Mouse (Mus musculus) heart, postnatal 25 days (tissue): Measurements from ENCODE around the gene Mtf2. TPM values are rescaled to one million over a fixed set of nuclear protein-coding genes. Genes with fewer than 3 reads are reported as not detected.
"Not testable (repeated sequence)": the region's sequence is repeated elsewhere in the genome, so short reads cannot be mapped to it uniquely, and the experiment has no call there.

ENCODE experiments used
- DNase-seq: peaks from one replicate; pipeline ENCODE4 v3.0.0; 2022; ENCODE audit warnings: low spot score
- intact Hi-C: fragments of 180-260 bp; cut with DNase I; formaldehyde crosslinking; loops from one replicate; pipeline ENCODE4 v1.15.1; 2025
- total RNA-seq, 2 experiments: library from RNA; stranded (reverse); gene quantifications; 2 replicates each; pipeline ENCODE4 v1.2.3; 2021

The Mtf2 gene
- 10 to 100 TPM; 11.8 to 14.0 TPM for total RNA-seq

DNA sequence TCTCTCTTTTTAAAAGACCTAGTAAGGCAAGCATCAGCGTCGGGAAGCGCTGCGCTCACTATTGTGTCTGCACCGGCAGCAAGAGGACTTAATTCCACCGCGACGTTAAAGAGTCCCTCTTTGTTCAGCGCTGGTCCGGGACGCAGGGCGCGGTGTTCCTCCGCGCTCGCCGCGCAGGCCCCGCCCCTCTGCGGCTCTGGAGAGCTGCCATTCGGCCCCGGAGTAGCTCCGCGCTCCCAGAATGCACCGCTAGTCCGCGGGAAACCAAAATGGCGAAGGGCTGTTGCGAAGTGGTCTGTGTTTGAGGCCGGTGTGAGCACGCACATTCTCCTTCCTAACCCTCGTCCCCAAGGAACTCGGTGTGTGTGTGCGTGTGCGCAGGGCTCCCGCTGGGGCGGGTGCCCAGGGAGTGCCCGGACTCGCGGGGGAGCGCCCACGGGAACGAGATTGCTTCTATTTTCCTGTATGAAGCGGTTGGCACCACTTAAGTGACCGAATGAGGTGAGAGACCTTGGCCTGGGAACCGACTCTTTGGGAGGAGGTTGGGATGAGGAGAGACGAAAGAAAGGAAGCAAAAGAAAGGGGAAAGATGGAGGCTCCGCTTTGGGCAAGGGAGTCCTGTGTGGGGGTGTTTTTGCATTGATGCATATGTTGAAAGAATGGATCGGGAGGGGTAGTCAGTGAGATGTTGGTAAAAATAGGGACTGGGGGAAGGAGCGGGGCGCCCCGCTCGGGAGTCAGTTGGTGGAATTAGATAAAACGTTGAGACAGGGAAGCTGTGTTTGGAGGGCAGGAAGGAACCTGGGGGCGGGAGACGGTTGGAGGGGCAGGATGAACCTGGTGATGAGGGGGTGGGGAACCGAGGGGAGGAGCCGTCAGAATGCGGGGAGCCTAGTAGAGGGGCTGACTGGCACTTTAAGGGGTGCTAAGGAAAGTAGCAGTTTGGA is at the start of gene Mtf2:
Gene Mtf2, plus strand, starts transcription at position 210 of the 947 bp plus-strand sequence.
- DNase-seq = peak; percentile 92
- intact Hi-C loops = loop anchor here (2.0 to 10.0 kb wide), 2 partner anchors 67 to 199 kb away; partner anchors contain the start of genes Ccdc18, Dr1 and Tmed5

DNA sequence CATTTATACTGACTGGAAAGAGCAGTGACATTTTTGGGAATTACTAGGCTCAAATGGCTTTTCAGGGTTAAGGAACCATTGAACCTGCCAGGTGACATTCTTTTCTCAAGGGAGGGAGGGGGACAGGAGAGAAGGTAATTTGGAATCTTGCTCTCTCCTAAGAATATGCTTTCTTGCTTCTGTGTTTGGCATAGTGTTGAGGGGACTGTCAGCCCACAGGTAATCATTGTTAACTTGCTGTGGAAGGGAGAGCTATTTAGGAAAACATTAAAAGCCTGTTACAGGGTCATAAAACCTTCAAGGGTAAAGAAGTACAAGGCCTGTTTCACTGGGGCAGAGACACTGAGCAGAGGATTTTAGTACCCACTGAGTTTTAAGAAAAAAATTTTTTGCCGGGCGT is 48.2 kb upstream of the Mtf2 start:
- intact Hi-C loops = no loop called here
- DNase-seq = no peak

DNA sequence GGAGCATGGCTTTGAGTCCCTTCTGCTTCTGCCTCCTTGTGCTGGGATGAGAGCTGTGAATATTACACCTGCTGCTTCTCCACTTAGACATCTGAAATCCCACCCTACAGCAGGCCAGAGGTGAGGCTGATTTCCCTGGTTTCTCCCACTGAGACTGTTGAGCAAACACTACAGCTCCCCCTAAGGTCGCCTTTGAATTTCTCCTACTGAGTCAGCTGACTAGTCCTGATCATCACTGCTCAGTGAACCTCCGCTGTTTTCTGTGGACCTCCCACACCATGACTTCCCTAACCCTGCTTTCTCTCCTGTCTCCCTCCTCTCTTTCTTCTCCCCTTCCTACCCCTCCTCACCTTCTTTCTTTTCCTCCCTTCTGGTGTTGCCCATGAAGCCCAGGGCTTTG is 46.1 kb upstream of the Mtf2 start:
- intact Hi-C loops = no loop called here
- no peak for DNase-seq

DNA sequence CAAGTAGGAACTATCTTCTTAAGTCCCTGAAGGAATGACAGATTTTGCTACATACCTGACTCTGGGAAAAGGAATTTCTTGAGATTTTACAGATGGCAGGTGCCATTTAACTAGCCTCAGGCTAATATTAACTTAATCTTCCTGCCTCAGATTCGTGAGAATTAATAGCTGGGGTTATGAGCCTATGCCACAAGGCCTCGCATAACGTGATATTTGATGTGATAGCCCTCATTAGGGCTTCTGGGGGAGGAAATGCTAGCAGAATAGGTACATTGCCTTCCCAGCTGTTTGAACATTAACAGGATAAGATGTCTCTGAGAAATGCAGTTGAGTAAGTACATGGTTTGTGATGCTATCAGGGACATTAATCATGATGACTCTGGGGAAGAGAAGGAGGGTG is 44.1 kb upstream of the Mtf2 start:
- intact Hi-C loops = no loop called here
- no peak for DNase-seq

DNA sequence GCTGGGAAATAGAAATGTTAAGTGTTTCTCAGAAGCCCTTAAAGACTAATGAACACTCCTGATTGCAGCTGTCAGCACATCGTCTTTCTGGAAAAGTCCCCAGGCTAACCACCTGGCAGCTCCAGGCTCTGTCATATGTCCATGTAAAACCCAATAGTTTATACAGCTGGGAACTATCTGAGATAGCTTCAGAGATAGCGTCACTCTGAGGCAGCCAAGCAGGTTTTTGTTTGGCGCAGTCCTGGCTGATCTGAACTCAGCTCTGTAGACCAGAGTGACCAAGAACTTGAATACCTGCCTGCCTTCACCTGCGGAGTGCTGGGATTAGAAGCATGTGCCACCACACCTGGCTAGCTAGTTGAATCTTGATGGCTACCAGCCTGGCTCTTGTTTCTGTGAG is 37.2 kb upstream of the Mtf2 start:
- no peak for DNase-seq
- intact Hi-C loops = loop anchor here (2.0 kb wide), 1 partner anchor 103 kb away; no protein-coding TSS in a partner anchor

DNA sequence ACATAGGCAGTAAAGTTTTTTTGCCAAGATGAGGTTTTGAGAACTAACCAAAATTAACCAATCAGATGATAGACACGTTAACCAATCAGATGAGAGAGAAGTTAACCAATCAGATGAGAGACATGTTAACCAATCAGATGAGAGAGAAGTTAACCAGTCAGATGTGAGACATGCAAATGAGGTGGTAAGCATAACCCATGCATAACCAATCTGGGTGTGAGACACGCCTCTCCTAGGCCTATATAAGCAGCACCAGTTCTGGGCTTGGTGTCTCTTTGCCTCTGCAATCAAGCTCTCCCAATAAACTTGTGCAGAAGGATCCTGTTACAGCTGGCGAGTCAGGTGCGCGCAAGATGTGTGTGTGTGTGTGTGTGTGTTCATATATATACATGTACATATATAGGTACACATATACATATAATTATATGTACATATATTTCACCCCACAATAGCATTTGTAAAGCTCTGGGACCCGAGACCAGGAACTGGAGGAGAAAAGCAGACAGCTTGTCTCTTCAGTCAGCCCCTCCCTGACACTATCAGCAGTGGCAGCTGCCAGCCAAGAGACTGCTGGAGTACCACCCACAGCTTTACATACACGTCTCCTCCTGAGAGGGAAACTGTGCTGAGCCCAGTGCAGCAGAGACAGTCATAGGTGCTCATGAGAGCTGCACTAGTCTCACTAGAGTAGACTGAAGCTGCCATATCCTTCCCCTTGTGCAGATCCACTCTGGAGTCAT is 36.5 kb upstream of the Mtf2 start:
- intact Hi-C loops = loop anchor here (2.0 kb wide), 1 partner anchor 104 kb away; no protein-coding TSS in a partner anchor
- DNase-seq = not testable (repeated sequence)

DNA sequence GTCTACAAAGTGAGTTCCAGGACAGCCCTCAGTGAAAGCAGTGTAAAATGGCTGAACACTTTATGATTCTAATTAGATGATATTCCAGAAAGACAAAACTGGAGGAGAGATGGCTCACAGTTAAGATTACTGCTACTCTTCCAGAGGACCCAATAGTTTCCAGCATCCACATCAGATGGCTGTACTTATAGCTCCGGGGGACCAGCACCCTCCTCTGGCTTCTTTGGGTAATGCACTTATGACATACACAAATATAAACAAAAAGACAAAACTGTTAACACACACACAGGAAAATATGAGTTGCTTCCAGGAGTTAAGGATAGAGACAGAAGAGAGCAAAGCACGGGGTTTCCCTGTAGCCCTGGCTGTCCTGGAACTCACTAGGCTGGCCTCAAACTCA is 35.5 kb upstream of the Mtf2 start:
- intact Hi-C loops = loop anchor here (2.0 to 5.0 kb wide), 3 partner anchors 43 to 105 kb away; partner anchors contain the start of gene Fam69a
- no peak for DNase-seq

DNA sequence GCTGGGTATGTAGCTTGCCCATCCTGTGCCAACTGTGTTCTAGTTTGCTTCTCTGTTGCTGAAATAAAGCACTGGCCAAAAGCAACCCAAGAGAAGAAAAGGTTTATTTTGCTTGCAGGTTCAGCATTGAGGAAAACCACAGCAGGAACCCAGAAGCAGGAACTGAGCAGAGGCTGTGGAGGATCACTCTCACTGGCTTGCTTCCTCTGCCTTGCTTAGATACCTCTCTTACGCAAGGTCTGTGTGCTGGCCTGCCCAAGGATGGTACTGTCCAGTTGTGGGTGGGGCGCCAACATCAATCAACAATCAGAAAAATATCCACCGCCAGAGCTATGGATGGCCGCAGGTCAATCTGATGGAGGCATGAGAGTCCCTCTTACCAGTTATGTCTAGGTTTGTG is 34.2 kb upstream of the Mtf2 start:
- intact Hi-C loops = loop anchor here (5.0 kb wide), 2 partner anchors 44 to 51 kb away; partner anchors contain the start of gene Fam69a
- DNase-seq = no peak

DNA sequence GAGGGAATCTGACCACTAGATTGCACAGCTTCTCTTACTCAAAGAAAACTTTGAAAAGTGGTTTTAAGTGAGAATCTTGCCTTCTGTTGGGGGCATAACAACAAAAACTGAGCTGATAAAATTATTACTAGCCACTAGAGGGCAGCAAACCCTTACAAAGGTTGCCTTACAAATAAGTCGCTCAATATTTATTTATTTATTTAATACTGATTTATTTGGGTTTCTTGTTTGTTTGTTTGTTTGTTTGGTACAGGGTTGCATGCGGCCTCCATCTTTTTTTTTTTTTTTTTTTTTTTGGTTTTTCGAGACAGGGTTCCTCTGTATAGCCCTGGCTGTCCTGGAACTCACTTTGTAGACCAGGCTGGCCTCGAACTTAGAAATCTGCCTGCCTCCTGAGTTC is 31.3 kb upstream of the Mtf2 start:
- intact Hi-C loops = loop anchor here (1.0 to 5.0 kb wide), 4 partner anchors 47 to 129 kb away; partner anchors contain the start of gene Fam69a
- no peak for DNase-seq

DNA sequence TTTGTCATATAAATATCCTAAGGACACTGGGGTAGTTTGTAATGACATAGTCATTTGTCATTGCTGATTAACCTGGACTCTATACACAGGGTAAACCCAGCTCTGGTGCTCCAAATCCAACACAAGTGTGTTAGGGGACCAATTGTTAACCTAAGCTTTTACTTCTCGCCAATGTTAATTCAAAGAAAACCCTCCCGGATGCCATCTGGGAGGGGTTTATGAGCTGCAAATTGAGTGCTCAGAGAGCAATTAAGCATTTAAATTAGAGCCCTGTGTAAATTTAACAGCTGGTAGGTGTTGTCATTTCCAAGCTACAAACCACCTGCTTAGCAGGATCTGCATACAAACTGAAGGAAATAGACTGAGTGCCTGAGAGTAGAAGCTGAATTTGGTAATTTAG is 30.0 kb upstream of the Mtf2 start:
- no peak for DNase-seq
- intact Hi-C loops = loop anchor here (2.0 kb wide), 1 partner anchor 115 kb away; no protein-coding TSS in a partner anchor

DNA sequence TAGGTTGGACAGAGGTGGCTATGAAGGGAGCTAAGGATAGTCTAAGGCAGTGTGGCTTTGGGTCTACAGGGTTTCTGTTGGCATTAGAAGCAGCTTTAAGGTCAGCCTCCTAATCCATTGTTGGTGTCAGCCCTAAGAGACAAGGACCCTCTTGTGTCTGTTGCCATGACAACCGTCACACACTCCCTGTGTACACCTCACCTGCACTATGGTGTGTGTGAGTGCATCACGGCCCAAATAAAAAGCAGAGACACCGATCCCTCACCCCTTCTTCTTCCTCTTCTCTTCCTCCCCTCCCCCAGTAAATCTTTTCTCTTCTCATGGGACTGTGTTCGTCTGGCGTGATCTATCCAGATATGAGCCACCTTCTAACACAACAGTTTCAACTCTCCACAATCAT is 23.4 kb upstream of the Mtf2 start:
- intact Hi-C loops = no loop called here

DNA sequence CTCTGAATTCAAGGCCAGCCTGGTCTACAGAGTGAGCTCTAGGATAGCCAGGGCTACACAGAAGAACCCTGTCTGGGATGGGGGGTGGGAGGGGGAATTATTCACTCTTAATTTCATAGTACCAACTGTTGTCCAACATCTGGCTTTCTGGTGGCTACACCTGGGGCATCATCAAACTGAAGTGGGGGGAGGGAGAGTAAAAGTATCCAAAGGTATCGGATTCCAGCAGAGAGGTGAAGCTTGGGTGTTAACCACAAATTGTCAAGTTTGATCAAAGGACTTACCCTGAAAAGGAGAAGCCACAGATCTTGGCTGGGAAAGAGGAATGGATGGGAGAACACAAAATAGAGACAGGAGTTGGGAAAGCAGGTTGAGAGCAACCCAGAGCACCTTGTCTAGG is 21.6 kb upstream of the Mtf2 start:
- intact Hi-C loops = no loop called here
- no peak for DNase-seq

More for the DNA sequence above, 23.4 kb upstream of the Mtf2 start:
- no peak for DNase-seq

DNA sequence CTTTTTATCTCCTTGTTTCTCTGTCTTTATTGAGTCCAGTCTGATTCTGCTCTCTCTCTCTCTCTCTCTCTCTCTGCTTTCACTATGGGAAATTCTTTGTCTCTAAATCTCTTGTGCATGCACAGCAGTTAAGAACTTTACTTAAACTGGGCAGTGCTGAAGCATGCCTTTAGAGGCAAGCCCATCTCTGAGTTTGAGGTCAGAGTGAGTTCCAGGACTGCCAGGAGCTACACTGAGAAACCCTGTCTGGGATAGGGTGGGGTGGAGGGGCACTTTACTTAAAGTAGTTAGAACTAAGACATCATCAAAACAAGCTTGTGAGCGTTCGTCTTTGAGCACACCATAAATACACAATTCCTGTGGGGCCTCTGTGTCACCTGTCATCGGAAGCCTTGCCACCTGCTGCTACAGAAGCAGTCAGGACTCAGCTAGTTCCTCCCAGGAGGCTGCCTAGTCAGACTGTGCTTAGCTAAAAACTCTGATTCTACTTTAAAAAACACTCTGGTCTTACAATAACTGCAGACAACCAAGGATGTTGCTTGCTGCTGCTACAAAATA is 15.7 kb upstream of the Mtf2 start:
- intact Hi-C loops = no loop called here

DNA sequence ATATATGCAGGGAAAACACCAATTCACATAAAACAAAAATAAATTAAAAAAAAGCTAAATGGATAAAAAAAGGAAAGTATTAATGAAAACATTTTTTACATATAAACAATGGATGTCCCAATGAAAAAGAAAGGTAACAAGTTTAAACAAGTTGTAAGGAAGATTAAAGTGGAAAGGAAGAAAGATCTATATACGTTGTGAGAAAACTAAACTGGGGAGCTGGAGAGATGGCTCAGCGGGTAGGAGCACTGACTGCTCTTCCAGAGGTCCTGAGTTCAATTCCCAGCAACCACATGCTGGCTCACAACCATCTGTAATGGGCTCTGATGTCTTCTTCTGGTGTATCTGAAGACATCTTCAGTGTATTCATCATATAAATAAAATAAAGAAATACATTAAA is 14.4 kb upstream of the Mtf2 start:
- DNase-seq = no peak
- intact Hi-C loops = no loop called here

More for the DNA sequence above, 15.7 kb upstream of the Mtf2 start:
- DNase-seq = no peak

DNA sequence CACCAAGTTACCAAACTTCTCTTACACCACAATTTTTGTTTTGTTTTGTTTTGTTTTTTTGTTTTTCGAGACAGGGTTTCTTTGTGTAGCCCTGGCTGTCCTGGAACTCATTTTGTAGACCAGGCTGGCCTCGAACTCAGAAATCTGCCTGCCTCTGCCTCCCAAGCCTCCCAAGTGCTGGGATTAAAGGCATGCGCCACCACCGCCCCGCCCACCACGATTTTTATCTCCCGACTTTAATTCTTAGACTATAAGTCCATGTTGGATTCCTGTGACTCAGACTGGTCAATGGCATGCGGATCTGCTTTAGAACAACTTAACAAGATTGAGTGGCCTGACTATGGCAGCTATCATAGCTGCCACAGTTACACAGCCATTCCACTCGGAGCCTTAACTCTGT is 13.7 kb upstream of the Mtf2 start:
- intact Hi-C loops, DNase-seq: not testable (repeated sequence)

DNA sequence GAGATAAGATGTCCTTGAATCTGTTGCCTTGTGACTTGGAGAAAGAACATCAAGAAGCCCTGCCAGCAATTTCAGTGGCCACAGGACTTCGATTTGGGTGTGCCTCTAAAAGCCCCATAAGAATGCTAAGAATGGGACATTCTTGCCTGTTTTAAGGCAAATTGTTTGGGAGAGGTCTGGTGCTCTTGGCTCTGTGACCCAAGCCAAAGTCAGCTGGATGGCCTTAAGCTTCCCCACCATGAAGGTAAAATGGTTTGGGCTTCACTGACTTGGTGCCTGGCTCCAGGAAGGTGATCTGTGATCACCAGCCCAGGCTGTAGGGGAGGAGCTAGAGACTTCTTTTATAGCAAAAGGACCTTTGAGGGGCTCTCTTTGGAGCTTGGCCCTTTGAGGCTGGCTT is 13.3 kb upstream of the Mtf2 start:
- intact Hi-C loops = no loop called here
- DNase-seq = no peak

DNA sequence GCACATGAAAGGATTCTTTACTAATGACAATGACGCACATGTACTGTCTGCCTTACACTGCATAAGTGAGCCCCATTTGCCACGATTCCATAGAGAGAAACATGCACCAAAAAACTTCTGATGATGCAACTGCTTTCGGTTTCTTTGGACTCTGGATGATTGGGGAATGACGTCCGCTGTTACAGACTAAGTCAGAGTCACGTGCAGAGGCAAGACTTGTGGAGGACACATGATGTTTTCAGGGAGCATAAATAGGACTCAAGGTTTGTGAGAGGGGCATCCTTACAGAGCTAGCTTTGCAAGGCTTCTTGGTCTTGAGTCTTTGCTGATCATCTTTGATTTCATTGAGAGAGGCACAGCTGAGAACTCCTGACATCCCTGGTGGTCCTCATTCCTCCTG is 11.9 kb upstream of the Mtf2 start:
- DNase-seq = no peak
- intact Hi-C loops = no loop called here

DNA sequence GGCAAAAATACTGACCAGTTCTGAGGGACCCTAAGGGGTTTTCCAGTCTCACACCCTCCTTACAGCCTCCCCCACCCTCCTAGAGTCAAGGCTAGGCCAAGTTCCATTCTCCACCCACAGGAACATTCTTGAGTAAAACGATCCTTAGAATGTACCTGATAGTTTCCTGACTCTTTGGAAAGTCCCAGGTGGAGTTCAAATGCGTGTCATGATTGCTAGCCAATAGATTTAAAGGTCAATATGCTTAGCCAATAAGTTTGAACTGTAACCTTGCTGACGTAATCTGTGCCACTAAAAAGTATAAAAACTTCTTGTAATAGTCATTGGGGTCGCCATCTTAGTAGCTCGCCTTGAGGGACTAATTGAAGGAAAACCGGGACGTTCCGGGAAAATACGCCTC is 5.1 kb upstream of the Mtf2 start:
- no peak for DNase-seq
- intact Hi-C loops = loop anchor here (10.0 kb wide), 1 partner anchor 204 kb away; the partner anchor contains the start of gene Dr1

DNA sequence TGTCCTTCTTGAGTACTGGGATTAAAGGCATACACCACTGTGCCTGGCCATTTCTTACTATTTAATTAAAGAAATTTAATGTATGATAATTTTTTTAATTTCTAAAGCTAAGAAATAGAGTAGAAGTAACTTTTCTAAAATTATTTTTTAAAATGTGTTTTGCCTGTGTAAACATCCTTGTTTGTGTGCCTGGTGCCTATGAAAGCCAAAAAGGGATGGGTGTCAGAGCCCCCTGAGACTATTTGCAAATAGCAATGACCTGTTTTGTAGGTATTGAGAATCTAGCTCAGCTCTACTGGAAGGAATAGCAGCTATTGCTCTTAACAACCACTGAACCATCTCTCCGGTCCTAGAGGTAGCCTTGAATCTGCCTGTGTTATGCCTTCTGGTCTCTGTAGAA is 6.8 kb downstream of the Mtf2 start:
- DNase-seq = no peak
- intact Hi-C loops = no loop called here

DNA sequence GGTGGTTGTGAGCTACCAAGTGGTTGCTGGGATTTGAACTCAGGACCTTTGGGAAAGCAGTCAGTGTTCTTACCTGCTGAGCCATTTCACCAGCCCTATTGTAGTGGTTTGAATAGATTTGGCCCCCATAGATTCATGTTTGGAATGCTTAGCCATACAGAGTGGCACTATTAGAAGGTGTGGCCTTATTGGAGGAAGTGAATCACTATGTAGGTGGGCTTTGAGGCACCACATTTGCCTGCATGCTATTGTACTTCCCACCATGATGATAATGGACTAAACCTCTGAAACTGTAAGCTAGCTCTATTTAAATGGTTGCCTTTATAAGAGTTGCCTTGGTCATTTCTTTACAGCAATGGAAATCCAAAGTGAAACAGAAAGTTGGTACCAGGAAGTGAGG is 10.8 kb downstream of the Mtf2 start:
- DNase-seq = no peak
- intact Hi-C loops = no loop called here
